Mouse (Mus musculus) intestine, postnatal 0 days (tissue): ENCODE results near the gene Lurap1. TPM values are rescaled to one million over a fixed set of nuclear protein-coding genes. Genes with fewer than 3 reads are reported as not detected.

Experiments used
- ATAC-seq: fragments of 200-750 bp; cut with Nextera tagmentation; 2 replicates; pipeline ENCODE4 v1.8.0; 2017; ENCODE audit warnings: mild to moderate bottlenecking, moderate TSS enrichment, moderate library complexity
- H3K27ac ChIP-seq: fragments of 300-500 bp; sonication (generic); 2 replicates; pipeline ENCODE4 v1.5.1; 2014; ENCODE audit warnings: mild to moderate bottlenecking, low read depth, low read length, moderate library complexity
- H3K27me3 ChIP-seq: fragments of 300-500 bp; sonication (generic); replicated peaks from 2 replicates; pipeline ENCODE4 v1.6.1; 2014; ENCODE audit warnings: low read length, mixed read lengths; ENCODE audit not compliant: control insufficient read depth, insufficient read depth
- H3K36me3 ChIP-seq: fragments of 300-500 bp; sonication (generic); 2 replicates; pipeline ENCODE4 v1.6.1; 2014; ENCODE audit warnings: mild to moderate bottlenecking, moderate library complexity; ENCODE audit not compliant: control insufficient read depth, insufficient read depth
- H3K4me1 ChIP-seq: fragments of 300-500 bp; sonication (generic); replicated peaks from 2 replicates; pipeline ENCODE4 v1.6.1; 2014; ENCODE audit warnings: antibody characterized with exemption, low read length, mixed read lengths; ENCODE audit not compliant: control insufficient read depth, insufficient read depth
- H3K4me2 ChIP-seq: fragments of 300-500 bp; sonication (generic); replicated peaks from 2 replicates; pipeline ENCODE4 v1.6.1; 2014; ENCODE audit warnings: low read depth, mild to moderate bottlenecking, moderate library complexity
- H3K4me3 ChIP-seq: fragments of 300-500 bp; sonication (generic); 2 replicates; pipeline ENCODE4 v1.5.1; 2014; ENCODE audit warnings: low read depth, low read length
- H3K9ac ChIP-seq: fragments of 300-500 bp; sonication (generic); 2 replicates; pipeline ENCODE4 v1.6.1; 2014; ENCODE audit warnings: mild to moderate bottlenecking, low read depth, low read length
- H3K9me3 ChIP-seq: fragments of 300-500 bp; sonication (generic); 2 replicates; pipeline ENCODE4 v1.6.1; 2016; ENCODE audit warnings: mixed run types; ENCODE audit not compliant: control insufficient read depth
- CTCF ChIP-seq: sonication (generic); IDR thresholded peaks from 2 replicates; pipeline ENCODE4 v1.5.1; 2016; ENCODE audit warnings: low read depth, mild to moderate bottlenecking, control low read depth, antibody characterized with exemption, moderate library complexity
- WGBS: fragments of 180-500 bp; shearing (Covaris S2); extraction: QIAGEN DNeasy Blood & Tissue Kit; methylation state at CpG from one replicate; pipeline ENCODE4 v1.1.7; 2014; 5-methylcytosine and 5-hydroxymethylcytosine counted together
- polyA plus RNA-seq: library from polyadenylated mRNA; unstranded; fragments of >200 nt; fragmentation: Nextera tagmentation; extraction: Ambion mirVana; gene quantifications from 2 replicates; pipeline ENCODE4 v1.2.1, GENCODE M21; 2015

The Lurap1 gene
- polyA plus RNA-seq, 1 experiment from 2014 or later, result 0.56 TPM

DNA sequence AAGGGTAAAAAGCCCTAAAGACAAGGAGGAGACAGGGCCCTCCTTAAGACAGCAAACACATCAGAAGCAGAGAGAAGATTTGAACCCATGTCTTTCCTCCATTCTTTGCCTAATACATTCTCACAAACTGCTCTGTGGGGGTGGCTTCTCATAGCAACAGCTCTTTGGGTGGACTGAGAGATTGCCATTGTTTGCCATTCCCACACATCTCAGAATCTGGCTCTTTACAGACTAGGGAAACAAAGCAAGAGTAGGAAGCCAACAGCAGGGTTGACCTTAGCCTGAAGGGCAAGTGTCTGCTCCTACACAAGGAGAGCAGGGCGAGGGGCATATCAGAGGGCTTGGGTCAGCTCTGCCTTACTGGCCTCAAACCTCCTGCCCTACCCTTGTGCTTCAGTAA lies 9.4 kb downstream of the Lurap1 start:
- no peak overlapping the region for H3K27ac ChIP-seq
- H3K4me2 ChIP-seq, result no peak overlapping the region
- no peaks in the 10 kb centered on the region for H3K27me3 ChIP-seq
- no peak overlapping the region for H3K4me3 ChIP-seq
- no peaks in the 10 kb centered on the region for H3K36me3 ChIP-seq
- H3K4me1 ChIP-seq, result peaks cover 4% of the 10 kb centered on the region; the same call in 1 of the 2 replicates
- H3K9ac ChIP-seq, result no peak overlapping the region
- no peaks in the 10 kb centered on the region for H3K9me3 ChIP-seq
- TF ChIP-seq CTCF, result no peak
- no peak for ATAC-seq
- 86% methylated on average over 1 of the region's 1 CpGs for WGBS

DNA sequence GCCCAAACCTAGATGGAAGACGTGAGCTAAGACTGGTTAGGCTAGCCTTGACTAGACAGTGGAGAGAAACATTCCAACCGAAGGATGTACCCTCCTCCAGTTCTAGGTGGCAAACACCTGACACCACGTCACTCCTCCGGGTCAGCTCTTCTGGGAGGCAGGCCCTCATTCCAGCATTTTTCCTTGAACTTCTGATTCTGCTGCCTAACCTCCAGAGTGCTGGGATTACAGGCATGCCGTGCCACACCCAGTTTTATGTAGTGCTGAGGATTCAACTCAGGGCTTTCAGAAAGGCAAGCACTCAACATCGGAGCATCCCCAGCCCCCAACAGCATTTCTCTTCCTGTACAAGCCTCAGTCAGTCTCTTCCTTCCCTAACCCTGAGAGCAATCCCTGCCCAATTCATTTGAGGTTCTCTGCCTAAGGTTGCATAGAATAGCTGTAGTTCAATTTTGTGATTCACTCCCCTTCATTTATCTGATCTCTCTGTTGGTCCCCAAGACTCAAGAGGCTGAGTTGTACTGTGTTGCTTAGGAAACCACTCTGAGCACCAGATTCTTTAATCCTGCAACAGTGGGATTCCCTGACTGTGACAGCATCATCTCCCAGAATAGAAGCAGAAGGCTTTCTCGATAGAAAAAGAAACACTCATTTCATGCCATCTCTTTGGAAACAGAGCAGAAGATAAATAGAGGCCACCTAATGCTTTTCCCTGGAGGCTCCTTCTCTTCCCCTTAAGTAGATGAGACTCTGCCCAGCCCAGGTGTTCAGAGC lies 10.2 kb downstream of the Lurap1 start:
- ATAC-seq, result no peak
- no peak overlapping the region for H3K4me2 ChIP-seq
- H3K9ac ChIP-seq, result no peak overlapping the region
- H3K4me3 ChIP-seq, result no peak overlapping the region
- no peaks in the 10 kb centered on the region for H3K27me3 ChIP-seq
- H3K4me1 ChIP-seq, result peaks cover 4% of the 10 kb centered on the region; the same call in 1 of the 2 replicates
- no peak overlapping the region for H3K27ac ChIP-seq
- WGBS, result 77% methylated on average over 7 of the region's 7 CpGs
- TF ChIP-seq CTCF, result no peak
- no peaks in the 10 kb centered on the region for H3K9me3 ChIP-seq
- no peaks in the 10 kb centered on the region for H3K36me3 ChIP-seq

- no peak overlapping the region for H3K27ac ChIP-seq
- TF ChIP-seq CTCF, result no peak
- H3K36me3 ChIP-seq, result no peaks in the 10 kb centered on the region
- H3K9me3 ChIP-seq, result no peaks in the 10 kb centered on the region
- H3K4me2 ChIP-seq, result no peak overlapping the region
- no peaks in the 10 kb centered on the region for H3K27me3 ChIP-seq
- H3K4me1 ChIP-seq, result no peaks in the 10 kb centered on the region
- H3K4me3 ChIP-seq, result no peak overlapping the region
- WGBS, result 46% methylated on average over 13 of the region's 13 CpGs
- no peak overlapping the region for H3K9ac ChIP-seq
- ATAC-seq, result no peak
Measured at GRCm38 (mm10) chr4:116137421-116137996, 13.6 kb downstream of the Lurap1 start.

- no peaks in the 10 kb centered on the region for H3K36me3 ChIP-seq
- no peak overlapping the region for H3K9ac ChIP-seq
- 37% methylated on average over 2 of the region's 2 CpGs for WGBS
- H3K9me3 ChIP-seq, result no peaks in the 10 kb centered on the region
- no peak overlapping the region for H3K4me3 ChIP-seq
- H3K27ac ChIP-seq, result no peak overlapping the region
- ATAC-seq, result no peak
- TF ChIP-seq CTCF, result peak; percentile 94
- no peak overlapping the region for H3K4me2 ChIP-seq
- H3K27me3 ChIP-seq, result no peaks in the 10 kb centered on the region
- H3K4me1 ChIP-seq, result no peaks in the 10 kb centered on the region
Measured at GRCm38 (mm10) chr4:116134990-116135389, 16.1 kb downstream of the Lurap1 start.

DNA sequence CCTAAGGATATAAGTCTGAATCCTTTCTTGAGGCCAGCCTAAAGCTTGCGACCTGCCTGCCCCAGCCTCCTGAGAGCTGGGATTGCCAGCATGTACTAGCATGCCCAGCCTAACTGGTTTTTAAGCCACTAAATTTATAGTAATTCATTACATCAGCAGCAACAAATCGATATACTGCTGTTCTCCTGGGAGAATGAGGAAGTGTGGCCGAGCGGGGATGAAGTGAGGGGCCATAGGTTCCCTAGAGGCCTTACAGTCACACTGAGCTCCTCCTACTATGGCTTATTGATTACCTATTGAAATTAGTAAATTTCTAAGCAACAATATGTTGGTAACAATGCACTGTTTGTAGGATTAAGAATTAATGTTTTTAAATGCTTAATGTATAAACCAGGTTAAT lies 18.0 kb downstream of the Lurap1 start:
- Histone ChIP-seq H3K4me2 (no peak overlapping the region), H3K36me3 (no peaks in the 10 kb centered on the region), H3K27ac (no peak overlapping the region), H3K9ac (no peak overlapping the region), H3K27me3 (no peaks in the 10 kb centered on the region), H3K4me3 (no peak overlapping the region), H3K9me3 (no peaks in the 10 kb centered on the region), H3K4me1 (no peaks in the 10 kb centered on the region)
- TF ChIP-seq CTCF, result no peak
- 51% methylated on average over 4 of the region's 4 CpGs for WGBS
- ATAC-seq, result no peak

GRCm38 (mm10) chr4:116127956-116128355 lies 23.2 kb downstream of the Lurap1 start:
- no peak for ATAC-seq

More at GRCm38 (mm10) chr4:116127956-116128355, 23.2 kb downstream of the Lurap1 start:
- Histone ChIP-seq H3K4me1 (no peaks in the 10 kb centered on the region), H3K27ac (no peak overlapping the region), H3K36me3 (no peaks in the 10 kb centered on the region), H3K4me2 (no peak overlapping the region), H3K27me3 (no peaks in the 10 kb centered on the region), H3K9ac (no peak overlapping the region), H3K9me3 (no peaks in the 10 kb centered on the region), H3K4me3 (no peak overlapping the region)
- WGBS, result 84% methylated on average over 6 of the region's 6 CpGs
- no peak for TF ChIP-seq CTCF
